Mouse (Mus musculus) embryo, embryonic 9.5 days (tissue): ENCODE data around the gene Gfod1.

Experiments used
- DNase-seq: peaks from one replicate; pipeline ENCODE4 v3.0.0-alpha.2; 2017; ENCODE audit errors: extremely low spot score

The Gfod1 gene

DNA sequence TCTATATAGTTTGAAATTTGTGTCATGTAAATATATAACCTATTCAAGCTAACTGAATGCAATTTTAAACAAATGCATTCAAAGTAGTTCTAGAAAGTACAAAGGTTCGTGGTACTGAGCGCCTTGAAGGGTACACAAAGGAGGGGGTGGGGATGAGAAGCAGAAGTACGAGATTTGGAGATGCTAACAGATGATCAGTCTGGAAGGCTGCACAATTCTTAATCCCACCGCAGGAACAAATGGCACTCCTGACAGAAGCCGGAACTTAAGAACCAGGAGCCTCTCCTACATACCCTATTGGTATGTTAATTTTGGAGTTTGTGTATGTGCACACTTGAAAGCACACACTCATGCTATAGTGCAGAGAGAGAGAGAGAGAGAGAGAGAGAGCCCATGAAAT, 4.8 kb downstream of the Gfod1 start:
- no peak for DNase-seq

DNA sequence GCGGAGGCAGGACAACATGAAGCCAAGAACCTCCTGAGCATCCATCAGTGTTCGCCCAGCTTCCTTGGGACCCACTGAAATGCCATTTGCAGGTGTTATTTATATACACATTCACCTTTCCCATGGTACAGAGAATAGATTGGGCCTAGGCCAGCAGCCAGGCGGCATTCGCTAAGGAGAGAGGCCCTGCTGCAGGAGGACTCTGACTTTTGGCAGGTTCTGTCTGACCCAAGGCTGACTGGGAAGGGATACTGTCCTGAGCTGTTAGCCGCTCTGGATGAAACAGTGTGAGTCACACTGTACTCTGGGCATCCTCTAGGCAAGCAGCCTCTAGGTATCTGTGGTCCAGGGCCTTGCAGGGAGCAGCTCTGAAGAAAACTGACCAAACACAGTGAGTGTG, 6.4 kb downstream of the Gfod1 start:
- no peak for DNase-seq

DNA sequence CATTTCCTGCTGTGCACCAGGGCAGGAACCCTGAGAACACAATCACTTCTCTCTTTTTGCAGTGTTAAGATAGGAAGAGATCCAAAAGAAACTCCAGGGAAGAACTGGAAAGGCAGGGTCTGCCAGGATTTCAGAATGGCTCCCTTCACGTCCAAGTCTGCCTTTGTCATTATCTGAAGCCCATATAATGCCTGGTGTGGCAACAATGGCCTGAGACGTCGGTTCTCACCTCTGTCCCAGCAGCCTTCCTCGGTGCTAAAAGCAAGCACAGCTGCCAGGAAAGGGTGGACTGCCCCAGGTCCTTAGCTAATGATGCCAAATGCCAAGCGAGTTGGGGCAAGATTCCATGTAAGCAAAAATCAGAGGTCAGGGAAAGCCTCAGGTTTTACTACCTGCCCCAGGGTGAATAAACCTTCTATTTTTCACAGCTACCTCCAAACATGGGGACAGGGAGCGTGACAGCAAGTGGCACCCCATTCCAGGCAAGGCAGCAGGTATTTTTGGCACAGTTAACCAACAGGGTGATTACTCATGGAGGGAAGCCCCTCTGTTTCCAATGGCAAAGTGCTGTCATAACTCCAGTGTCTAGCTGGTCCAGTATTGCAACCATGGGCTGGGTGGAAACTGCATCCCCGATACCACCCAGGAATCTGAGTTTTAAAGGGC, 7.7 kb downstream of the Gfod1 start:
- DNase-seq: no peak

DNA sequence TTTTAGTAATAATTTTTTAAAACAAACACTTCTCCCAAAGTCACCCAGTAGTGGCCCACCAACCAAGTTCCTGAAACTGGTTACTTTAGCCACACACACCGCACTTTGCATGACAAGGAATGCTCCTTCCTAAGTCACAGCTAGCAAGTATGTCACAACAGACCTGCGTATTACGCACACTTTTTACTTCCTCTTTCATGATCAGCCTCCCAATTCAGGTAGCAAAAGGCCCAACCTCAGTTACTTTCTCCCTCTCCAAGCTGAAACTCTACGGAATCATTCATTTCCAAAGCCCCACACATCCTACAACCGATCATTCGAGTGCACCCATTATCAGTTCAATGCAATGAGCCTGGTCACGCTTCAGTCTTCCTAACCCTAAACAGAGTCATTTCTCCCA, 8.3 kb downstream of the Gfod1 start:
- no peak for DNase-seq

DNA sequence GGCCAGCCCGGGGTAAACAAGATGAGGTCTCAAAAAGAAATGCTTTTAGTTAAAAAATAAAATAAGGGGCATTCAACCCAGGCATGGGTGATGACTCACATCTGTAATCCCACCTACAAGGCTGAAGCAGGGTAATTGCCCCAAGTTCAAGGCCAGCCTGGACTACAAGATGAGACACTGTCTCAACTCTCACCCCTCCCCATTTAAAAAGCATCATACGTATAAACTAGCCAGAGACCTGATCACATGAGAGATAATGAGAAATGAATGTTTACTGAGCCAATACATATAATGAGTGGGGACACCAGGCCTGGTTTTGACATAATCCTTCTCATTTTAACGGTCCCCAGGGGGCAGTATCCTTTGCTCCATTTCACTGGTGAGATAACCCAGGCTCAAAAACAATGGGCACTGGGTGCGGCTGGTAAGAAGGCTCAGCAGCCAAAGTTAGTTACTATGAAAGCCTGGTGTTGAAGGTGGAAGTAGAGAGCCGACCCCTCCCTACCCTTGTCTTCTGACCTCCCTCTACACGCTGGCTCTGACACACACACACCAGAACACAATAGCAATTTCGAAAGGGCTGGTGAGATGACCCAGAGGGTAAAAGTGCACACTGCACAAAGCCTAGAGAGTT, 8.9 kb downstream of the Gfod1 start:
- no peak for DNase-seq

DNA sequence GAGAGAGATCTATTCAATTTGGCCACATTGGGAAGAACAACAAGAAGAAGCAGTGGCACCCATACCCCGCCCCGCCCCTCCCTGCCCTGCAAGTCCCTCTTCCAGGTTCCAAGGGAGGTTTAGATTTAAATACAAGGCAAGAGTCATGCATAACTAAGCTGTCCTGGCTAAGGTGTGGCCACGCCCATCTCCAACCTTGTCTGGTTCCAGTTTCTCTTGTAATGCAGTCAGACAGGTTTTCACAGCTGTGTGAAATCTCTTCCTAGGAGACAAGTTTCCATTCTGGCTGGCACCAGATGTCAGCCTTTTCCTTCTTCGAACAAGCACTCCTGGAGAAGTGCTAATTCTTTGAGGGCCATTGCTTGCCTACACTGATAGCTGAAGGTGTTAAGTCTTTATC, 11.1 kb downstream of the Gfod1 start:
- no peak for DNase-seq

DNA sequence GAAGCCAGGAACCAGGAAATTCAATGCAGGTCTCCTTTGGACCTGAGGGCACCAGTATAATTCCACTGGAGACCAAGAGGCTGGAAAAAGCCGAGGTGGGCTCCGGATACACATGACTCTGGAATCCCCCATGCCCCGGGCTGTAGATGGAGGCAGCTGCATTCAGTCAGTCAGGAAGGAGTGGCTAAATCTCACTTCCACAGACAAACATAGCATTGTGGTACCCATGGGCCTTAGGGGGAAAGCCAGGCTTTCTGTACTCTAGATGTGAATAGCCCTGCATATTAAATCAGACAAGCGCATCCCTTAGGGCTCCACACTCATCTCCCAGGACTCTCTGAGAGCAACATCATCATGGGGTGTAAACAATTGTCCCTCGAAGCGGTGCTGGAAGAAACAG, 14.9 kb downstream of the Gfod1 start:
- no peak for DNase-seq

DNA sequence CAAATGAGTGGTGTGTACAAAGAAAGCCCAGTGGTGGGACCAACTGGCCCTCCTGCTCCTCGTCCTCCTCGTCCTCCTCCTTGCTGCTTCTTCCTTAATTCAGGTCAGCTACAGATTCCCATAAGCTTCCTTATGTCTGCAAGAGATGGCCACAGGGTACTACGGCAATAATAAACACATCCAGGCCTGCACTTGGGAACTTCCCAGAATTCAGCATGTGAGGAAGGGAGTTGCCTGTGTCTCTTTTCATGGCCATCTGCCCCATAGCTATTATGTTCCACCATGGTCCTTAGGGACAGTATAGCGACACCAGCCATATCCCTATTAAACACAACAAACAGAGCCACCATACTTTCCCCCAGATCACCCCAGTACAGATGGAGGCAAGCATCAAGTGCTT, 15.5 kb downstream of the Gfod1 start:
- DNase-seq: no peak

DNA sequence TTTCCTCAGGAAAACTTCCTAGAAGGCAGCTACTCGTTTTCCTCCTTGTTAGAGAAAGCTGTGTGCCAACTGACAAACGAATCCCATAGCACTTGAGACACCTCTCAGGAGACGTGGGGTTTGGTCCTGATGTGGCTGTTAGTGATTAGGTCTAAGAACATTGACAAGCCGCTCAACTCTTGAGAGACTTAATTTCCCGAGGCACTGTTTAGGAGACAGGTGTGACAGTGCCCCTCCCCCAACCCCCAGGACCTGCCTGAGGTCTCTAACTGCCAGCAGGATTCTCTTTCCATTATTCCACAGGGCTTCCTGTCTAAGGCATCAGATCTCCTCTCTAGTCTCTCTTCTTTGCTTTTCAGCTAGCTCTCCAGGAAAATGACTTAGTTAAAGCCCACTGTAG, 15.9 kb downstream of the Gfod1 start:
- DNase-seq: no peak

DNA sequence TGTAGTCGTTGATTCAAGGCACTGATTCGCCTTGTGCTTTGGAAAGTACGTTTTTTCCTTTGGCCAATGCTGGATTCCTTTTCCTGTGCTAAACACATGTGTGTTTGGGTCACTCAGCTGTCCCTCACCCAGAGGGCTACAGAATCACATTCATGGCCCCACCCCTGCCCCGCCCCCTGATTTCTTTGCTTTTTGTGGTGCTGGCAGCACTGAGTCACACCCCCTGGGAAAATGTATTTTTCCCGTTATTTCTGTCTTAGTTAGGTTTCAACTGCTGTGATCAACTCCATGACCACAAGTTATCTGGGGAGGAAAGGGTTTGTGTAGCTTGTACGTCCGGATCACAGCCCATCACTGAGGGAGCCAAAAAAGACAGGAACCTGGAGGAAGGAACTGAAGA, 17.1 kb downstream of the Gfod1 start:
- DNase-seq: no peak

DNA sequence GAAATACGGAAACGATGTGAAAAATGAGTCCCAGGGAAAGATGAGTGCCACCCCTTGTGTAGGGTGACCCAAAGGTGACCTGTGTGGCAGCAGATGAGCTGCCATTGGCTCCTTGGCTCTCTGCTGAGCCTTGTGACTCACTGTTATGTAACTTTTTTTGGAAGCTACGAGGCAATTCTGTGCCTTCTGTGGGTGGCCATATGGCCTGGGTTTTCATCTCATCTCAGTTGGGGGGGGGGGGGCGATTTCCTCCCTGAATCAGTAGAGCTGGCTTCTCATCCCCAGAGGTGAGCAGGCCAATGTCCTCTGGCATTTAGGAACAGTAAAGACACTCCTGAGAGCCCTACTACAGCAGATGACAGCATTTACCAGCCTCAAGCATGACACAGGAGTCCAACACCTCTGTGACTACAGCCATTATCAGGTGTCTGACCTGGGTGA, 19.2 kb downstream of the Gfod1 start:
- no peak for DNase-seq

DNA sequence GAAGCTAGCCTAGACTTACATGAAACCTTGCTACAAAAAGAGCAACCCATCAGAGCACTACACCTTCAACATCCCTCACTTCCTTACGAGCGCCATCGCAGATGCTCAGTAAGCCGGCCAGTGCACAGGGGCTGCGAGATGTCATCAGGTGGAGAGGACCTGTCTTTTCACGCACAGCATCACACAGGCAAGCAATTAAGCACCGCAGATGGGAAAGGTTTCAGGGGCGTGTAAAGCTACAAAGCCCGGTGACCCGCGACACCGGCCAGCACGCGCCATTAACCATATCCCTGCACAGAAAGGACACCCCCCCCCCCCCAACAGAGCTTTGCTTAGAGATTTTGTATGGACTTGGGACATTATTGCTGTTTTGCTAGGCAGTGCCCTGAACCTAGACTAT, 30.1 kb downstream of the Gfod1 start:
- no peak for DNase-seq

DNA sequence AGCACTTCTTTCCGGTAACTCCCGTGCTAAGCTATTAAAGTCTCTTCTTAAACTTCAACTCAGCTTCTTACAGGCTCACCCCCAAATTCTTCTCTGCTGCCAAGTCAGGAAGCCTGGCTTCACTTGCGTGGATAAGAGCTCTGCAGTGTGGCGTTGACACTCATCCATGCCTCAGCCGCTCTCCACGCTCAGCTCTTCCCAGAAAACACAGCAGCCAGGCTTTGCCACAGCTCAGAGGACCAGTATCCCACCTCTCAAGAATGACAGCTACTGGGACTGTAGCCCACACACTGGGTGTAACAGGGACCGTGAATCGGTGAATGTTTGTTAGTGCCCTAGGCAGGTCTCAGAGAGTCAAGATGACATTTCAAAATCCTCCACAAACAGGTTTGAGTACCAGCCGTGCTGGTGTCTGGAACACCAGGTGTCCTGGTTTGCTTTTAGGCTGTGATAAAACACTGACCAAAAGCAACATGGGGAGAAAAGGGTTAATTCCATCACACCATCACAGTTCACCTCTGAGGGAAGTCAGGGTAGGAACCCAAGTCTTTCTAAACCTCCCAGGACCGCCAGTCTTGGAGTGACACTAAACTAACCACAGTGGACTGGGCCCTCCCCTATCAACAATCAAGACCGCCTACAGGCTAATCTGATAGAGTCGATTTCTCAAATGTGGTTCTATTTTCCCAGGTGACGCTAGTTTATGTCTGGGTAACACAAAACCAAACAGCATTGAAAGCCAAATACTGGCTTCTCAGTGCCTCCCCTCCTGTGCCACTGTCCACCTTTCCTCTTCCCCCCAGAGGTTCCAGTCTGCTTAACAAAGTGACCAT, 31.5 kb downstream of the Gfod1 start:
- DNase-seq: no peak

DNA sequence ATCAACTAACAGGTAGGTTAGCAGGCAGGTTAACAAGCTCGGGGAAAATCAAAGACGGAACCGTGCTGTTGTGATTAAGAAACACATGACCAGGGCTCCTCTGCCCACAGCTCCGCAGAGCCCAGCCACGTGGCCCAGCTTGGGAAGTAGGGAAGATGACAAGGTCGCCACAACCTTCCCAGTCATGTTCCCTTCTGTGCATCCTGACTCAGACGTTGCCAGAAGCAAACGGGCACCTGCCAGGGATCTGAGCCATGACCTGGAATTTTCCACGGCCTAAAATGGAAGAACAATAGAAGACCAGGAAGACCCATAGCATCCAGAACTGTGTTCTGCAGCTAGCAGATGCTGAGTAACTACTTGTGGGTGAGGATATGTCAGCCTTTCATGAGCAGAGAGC, 32.5 kb downstream of the Gfod1 start:
- no peak for DNase-seq

DNA sequence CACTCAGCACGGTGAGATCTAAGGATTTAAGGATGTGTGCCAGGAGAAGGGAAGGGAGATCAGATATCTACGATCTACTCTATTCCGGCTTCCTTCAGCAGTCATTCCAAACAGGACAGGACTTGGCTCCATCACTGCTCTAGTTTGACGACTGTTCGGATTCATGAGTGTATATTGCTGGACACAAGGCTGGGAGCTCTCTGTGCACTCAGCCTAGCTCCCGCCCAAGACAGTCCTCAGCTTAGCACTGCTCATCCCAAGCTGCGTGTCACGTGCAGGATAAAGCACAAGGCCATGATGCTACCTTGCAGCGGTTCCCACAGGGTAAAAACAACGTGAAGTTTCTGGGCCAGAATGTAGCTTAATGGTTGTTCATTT, 33.8 kb downstream of the Gfod1 start:
- no peak for DNase-seq

DNA sequence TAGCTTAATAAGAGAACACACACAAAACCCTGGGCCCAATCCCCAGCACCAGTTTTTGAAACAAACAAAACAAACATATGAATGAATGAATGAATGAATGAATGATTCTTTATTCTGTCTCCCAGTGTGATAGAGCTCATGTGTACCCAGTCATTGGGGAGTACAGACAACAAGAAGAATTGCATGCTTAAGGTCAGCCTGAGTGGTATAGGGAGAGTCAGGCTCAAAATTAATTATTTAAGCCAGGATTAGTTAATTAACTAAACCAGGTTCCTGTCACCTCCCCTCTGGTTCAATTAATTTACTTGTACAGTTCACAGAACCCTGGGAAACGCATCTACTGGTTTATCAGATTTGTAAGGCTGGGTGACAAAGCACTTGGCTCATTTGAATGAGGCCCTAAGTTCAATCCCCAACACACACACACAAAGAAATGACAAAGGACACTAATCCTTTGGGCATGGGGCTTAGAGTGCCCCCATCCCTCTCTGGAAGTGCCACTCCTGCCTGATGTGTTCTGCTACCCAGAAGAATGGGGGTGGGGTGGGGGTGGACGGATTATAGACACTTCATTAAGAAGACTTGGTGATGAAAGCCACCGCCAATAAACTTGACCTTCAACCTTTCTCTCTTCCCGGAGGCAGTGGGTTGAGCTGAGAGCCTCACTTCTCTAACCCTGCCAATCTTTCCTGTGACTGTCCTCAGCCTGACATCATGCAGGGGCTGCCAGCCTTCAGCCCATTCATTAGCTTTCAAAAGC, 34.3 kb downstream of the Gfod1 start:
- DNase-seq: peak; percentile 25

DNA sequence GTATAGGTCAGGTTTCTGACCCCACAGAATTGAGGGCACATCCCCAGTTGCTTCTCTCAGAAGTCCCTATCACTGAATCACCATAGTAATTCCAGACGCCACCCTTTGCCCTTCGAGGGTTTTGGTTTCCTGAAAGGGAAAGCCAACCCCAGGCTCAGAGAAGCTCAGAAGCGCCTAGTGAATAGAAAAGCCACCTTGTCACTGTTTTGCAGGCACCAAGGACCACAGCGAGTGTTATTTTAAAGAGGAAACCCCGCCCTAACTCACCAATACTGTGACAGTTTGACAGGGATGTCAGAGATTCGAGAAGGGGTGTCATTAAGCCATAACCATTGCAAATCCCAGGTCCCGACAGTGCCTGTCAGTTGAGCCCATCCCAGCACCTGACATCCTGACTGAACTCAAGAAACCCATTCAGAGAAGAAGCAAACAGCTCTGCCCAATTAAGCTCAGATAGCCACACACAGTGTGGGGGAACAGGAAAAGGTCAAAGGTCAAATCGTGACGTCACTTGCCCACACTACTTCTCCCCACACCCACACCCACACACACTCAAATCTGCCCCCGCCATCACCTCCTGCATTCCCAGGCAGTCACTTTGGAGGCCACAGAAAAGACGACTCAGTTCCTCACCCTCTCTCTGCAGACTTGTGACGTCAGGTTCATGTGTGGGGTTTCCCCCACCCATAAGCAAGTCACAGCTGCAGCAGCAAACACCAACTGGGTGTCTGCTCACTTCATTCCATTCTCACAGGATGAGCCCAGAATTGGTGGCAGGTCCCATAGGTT, 35.2 kb downstream of the Gfod1 start:
- DNase-seq: no peak

DNA sequence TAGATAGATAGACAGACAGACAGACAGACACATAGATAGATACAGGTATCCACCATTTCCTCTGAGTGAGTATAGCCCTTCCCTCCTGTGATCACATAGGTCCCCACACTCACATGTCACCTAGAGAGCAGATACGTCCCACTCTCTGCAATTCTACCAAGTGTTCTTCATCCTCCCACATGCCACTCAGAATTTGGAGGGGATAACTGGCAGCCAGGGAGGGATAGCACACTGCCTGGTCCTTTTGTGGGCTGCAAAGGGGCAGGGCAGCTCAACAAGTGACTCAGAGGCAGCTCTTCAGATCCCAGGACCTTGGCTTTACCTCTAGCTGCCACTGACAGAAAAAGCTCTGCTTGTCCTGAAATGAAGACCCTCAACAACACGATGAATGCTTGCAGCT, 36.1 kb downstream of the Gfod1 start:
- no peak for DNase-seq

DNA sequence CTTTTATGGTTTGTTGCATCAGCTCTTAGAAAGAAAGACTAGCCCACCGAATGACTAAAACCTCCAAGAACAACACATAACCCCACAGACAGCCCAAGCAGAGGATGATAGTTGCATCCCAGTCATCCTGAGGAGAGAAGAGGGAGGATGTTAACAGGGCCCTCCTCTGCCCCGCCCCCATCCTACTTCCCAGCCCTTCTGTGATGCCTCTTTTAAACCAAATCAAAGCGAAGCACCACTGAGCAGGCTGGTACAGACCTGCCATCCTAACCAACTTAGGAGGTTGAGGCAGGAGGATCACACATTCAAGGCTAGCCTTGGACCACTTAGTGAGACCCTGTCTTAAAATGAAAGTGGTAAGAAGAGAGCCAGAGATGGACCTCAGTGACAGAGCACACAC, 36.8 kb downstream of the Gfod1 start:
- no peak for DNase-seq

DNA sequence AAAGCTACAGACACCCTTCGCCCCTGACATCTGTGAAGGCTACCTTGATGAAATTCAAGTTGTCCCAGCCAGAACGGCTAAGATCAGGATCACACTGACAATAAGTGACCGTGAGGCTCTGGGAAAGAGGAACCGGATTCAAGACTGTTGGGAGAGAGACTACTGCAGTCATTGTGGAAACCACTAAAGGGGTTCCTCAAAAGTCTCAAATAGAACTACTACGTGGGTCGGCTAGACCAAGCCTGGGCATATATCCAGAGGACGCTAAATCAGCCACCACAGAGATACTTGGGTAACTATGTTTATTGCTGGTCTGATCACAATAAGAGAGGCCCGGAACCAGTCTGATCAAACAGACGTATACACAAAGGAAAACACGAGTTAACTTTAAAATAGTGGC, 37.6 kb downstream of the Gfod1 start:
- no peak for DNase-seq

DNA sequence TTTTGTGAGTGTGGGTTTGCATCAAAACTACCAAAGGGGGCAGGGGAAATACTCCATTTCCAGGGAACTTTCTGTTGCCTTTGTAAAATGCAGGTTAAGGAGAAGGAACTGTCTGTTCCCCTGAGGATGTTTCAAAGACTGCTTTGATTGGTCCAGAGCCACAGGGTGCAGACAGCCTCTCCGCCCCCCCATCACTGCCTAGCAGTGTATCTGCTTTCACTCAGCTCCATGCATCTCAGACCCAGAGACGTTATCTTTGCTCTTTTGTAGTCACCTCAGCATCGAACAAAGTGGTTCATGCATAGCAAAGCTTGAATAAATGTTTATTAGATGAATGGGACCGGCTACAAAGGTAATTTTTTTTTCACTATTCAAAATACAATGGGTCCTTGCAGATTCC, 38.9 kb downstream of the Gfod1 start:
- no peak for DNase-seq

DNA sequence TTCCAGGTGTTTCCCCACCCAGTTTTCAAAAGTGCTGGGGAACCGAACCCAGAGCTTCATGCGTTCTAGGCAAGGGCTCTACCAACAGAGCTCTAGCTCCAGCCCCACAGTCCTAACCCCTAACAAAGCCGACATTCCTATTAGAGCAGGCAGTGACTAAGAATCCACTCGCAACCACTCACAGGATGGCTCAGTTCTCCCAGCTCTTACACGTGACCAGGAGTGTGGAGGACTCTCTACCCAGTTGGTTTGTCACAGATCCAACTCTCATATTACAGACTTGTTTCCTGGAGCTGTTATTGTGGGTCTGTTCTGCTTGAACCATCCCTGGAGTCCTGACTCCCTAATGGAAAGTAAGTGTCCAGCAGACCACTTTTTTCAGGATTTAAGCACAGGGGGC, 40.3 kb downstream of the Gfod1 start:
- no peak for DNase-seq
